In the genomic region with DNA sequence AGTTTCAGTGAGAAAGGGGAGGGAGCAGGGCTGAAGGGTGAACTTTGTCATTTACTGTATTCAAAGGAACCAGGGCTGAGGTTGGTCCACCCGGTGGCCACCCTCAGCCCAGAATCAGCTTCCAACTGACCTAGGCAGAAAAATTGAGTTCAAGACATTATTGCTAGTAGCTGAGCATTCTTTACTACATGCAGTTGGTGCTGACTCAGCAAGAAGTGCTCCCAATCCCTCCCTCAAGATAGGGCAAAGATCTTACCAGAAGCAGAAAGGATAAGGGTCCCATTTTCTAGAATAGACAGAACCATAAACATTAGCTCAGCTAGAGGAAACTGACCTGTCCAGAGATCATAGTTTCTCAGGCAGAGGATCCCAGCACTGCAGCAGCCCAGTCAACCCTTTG, we compare ENCODE assay signal across 13 mouse cellular contexts. TPM values are rescaled to one million over a fixed set of nuclear protein-coding genes. Genes with fewer than 3 reads are reported as not detected.
DNase-seq lines count a peak whose midpoint lies in the region; ATAC-seq and TF ChIP-seq lines count a peak whose summit lies in the region.
"Had no signal": no experiment of that assay in that cellular context is flagged by ENCODE, and none has a peak within 500 bp of the region (broad histone marks: within the 10 kb centered on the region; RNA-seq: fewer than 3 reads in every experiment).

No protein-coding gene starts in this region.

- no peak overlapping the region for H3K4me2 ChIP-seq in forebrain, embryonic 12.5 days
- H3K4me2 ChIP-seq in forebrain, embryonic 16.5 days (ENCODE audit: low read length), result no peak overlapping the region
- peak overlapping the region; percentile 98 for H3K4me2 ChIP-seq in hindbrain, embryonic 14.5 days (replicated peaks)

- H3K9me3 ChIP-seq in forebrain, embryonic 12.5 days, result no peaks in the 10 kb centered on the region
- no peaks in the 10 kb centered on the region for H3K9me3 ChIP-seq in forebrain, embryonic 16.5 days (ENCODE audit: control insufficient read depth, low read length)
- no peaks in the 10 kb centered on the region for H3K9me3 ChIP-seq in hindbrain, embryonic 14.5 days (ENCODE audit: control insufficient read depth, low read length)

- H3K36me3 ChIP-seq in forebrain, embryonic 12.5 days (replicated peaks), result no peaks in the 10 kb centered on the region
- H3K36me3 ChIP-seq in forebrain, embryonic 16.5 days (ENCODE audit: control insufficient read depth, insufficient read depth), result no peaks in the 10 kb centered on the region
- H3K36me3 ChIP-seq in hindbrain, embryonic 14.5 days (replicated peaks; ENCODE audit: control insufficient read depth, insufficient read depth), result no peaks in the 10 kb centered on the region
- H3K36me3 ChIP-seq in small intestine, adult 2 months (ENCODE audit: control insufficient read depth, insufficient read depth, low read length), result no peaks in the 10 kb centered on the region

- H3K27ac ChIP-seq in forebrain, embryonic 12.5 days, result no peak overlapping the region
- no peak overlapping the region for H3K27ac ChIP-seq in forebrain, embryonic 16.5 days (ENCODE audit: low read length)
- H3K27ac ChIP-seq in hindbrain, embryonic 14.5 days, result no peak overlapping the region
- no peak overlapping the region for H3K27ac ChIP-seq in small intestine, adult 2 months (ENCODE audit: insufficient read depth, low read depth, low read length)

- peaks cover 51% of the 10 kb centered on the region for H3K27me3 ChIP-seq in forebrain, embryonic 12.5 days
- H3K27me3 ChIP-seq in forebrain, embryonic 16.5 days (replicated peaks; ENCODE audit: control insufficient read depth, insufficient read depth, low read length), result peaks cover 26% of the 10 kb centered on the region
- peaks cover 32% of the 10 kb centered on the region for H3K27me3 ChIP-seq in hindbrain, embryonic 14.5 days (ENCODE audit: control insufficient read depth, insufficient read depth, low read length)
- peaks cover 29% of the 10 kb centered on the region for H3K27me3 ChIP-seq in small intestine, adult 2 months (ENCODE audit: control insufficient read depth, insufficient read depth, low read length)

- intact Hi-C loops in left cerebral cortex, postnatal 25 days (cut with DNase I), result no loop called here

- H3K4me3 ChIP-seq in forebrain, embryonic 12.5 days (replicated peaks), result peak overlapping the region; percentile 51; the same call in 1 of the 2 replicates
- H3K4me3 ChIP-seq in forebrain, embryonic 16.5 days (replicated peaks; ENCODE audit: low read length), result no peak overlapping the region
- peak overlapping the region; percentile 25 for H3K4me3 ChIP-seq in lung, adult 2 months (replicated peaks; ENCODE audit: extremely low read depth, low read depth, low read length)
- H3K4me3 ChIP-seq in hindbrain, embryonic 14.5 days (replicated peaks; ENCODE audit: low read length), result no peak overlapping the region
- H3K4me3 ChIP-seq in small intestine, adult 2 months (ENCODE audit: low read depth, low read length), result 0 out of 2 replicates have a peak overlapping the region, but pooled peaks have one; percentile 23
- H3K4me3 ChIP-seq: erythroblast, embryonic 14.5 days had no signal

- no peak for TF ChIP-seq CTCF in lung, adult 2 months (IDR thresholded peaks at IDR 0.05; ENCODE audit: insufficient read depth, low read length)
- TF ChIP-seq CTCF in small intestine, adult 2 months (IDR thresholded peaks at IDR 0.05; ENCODE audit: extremely low read depth, insufficient read length, insufficient replicate concordance, low read depth, low read length), result no peak

- no peak for DNase-seq in lung, adult 2 months
- no peak for DNase-seq in lung, postnatal 36 days
- DNase-seq in hindbrain, embryonic 14.5 days (ENCODE audit: low spot score), result no peak
- DNase-seq in left cerebral cortex, adult 18-20 months (ENCODE audit: low spot score in 2 of 2), result no peak
- DNase-seq in left cerebral cortex, postnatal 25 days (ENCODE audit: low spot score in 2 of 2), result no peak
- DNase-seq: heart, adult 11 months; kidney, adult 8-10 months; right cerebral cortex, adult 18-20 months had no signal

- ATAC-seq in forebrain, embryonic 12.5 days (ENCODE audit: low FRiP score), result no peak
- ATAC-seq in forebrain, embryonic 16.5 days, result no peak
- ATAC-seq in hindbrain, embryonic 14.5 days (ENCODE audit: low FRiP score), result no peak

- no peak for TF ChIP-seq POLR2A in lung, adult 2 months (IDR thresholded peaks at IDR 0.05; ENCODE audit: borderline replicate concordance, extremely low read depth, low read depth, low read length)
- no peak for TF ChIP-seq POLR2A in small intestine, adult 2 months (IDR thresholded peaks at IDR 0.05; ENCODE audit: low read depth, low read length)

- H3K4me1 ChIP-seq in forebrain, embryonic 12.5 days, result peaks cover 11% of the 10 kb centered on the region
- peaks cover 10% of the 10 kb centered on the region for H3K4me1 ChIP-seq in forebrain, embryonic 16.5 days (replicated peaks; ENCODE audit: control insufficient read depth, insufficient read depth, low read length)
- no peaks in the 10 kb centered on the region for H3K4me1 ChIP-seq in lung, adult 2 months (ENCODE audit: control insufficient read depth, insufficient read depth, low read length)
- H3K4me1 ChIP-seq in hindbrain, embryonic 14.5 days (replicated peaks; ENCODE audit: control insufficient read depth, insufficient read depth, low read length), result 0 out of 2 replicates have a peak, but pooled peaks cover 12% of the 10 kb centered on the region
- H3K4me1 ChIP-seq in small intestine, adult 2 months (ENCODE audit: control insufficient read depth, insufficient read depth, insufficient read length, low read length), result peaks cover 7% of the 10 kb centered on the region; the same call in 1 of the 2 replicates

- 29% methylated on average over 1 of the region's 1 CpGs for WGBS in forebrain, embryonic 12.5 days
- WGBS in forebrain, embryonic 16.5 days, result 16% methylated on average over 1 of the region's 1 CpGs
- WGBS in lung, adult 2 months, result 12% methylated on average over 1 of the region's 1 CpGs
- 16% methylated on average over 1 of the region's 1 CpGs for WGBS in hindbrain, embryonic 14.5 days
- WGBS in small intestine, adult 2 months, result 25% methylated on average over 1 of the region's 1 CpGs

- no peak overlapping the region for H3K9ac ChIP-seq in forebrain, embryonic 12.5 days
- no peak overlapping the region for H3K9ac ChIP-seq in forebrain, embryonic 16.5 days (replicated peaks; ENCODE audit: low read depth, low read length)
- H3K9ac ChIP-seq in hindbrain, embryonic 14.5 days, result no peak overlapping the region

RNA-seq across cellular contexts. Expression of a gene that starts 1.9 kb away (rescaled TPM):
- 0.54 and 0.60 TPM in 2 replicates for polyA plus RNA-seq in forebrain, embryonic 12.5 days (2016; fragmentation: Nextera tagmentation; extraction: Ambion mirVana)
- polyA plus RNA-seq in forebrain, embryonic 16.5 days (2015; fragmentation: Nextera tagmentation; extraction: Ambion mirVana), result 1.6 and 1.7 TPM in 2 replicates
- polyA plus RNA-seq in lung, adult 2 months (2012; rRNA removed), result 8.6 and 11.8 TPM in 2 replicates
- 2.0 and 3.0 TPM in 2 replicates for polyA plus RNA-seq in hindbrain, embryonic 14.5 days (2014; fragmentation: Nextera tagmentation; extraction: Ambion mirVana)
- polyA plus RNA-seq in small intestine, adult 2 months (2012; rRNA removed), result 0.74 and 1.4 TPM in 2 replicates
- 1 to 10 TPM; 4.1 to 4.5 TPM for total RNA-seq in left cerebral cortex, adult 18-20 months (2021)
- 1 to 10 TPM; 4.7 to 5.0 TPM for total RNA-seq in left cerebral cortex, postnatal 25 days (2021)
- total RNA-seq: megakaryocyte, adult 5-6 weeks had no signal
- polyA plus RNA-seq: erythroblast, embryonic 14.5 days had no signal

RNA-seq across cellular contexts. Expression of a gene that starts 22.0 kb away (rescaled TPM):
- 7.1 and 7.2 TPM in 2 replicates for polyA plus RNA-seq in forebrain, embryonic 12.5 days (2016; fragmentation: Nextera tagmentation; extraction: Ambion mirVana)
- 3.4 and 4.4 TPM in 2 replicates for polyA plus RNA-seq in forebrain, embryonic 16.5 days (2015; fragmentation: Nextera tagmentation; extraction: Ambion mirVana)
- 26.6 and 29.6 TPM in 2 replicates for polyA plus RNA-seq in lung, adult 2 months (2012; rRNA removed)
- polyA plus RNA-seq in hindbrain, embryonic 14.5 days (2014; fragmentation: Nextera tagmentation; extraction: Ambion mirVana), result 4.6 and 4.8 TPM in 2 replicates
- polyA plus RNA-seq in small intestine, adult 2 months (2012; rRNA removed), result 4.0 and 4.6 TPM in 2 replicates
- 1 to 10 TPM; 5.1 to 5.6 TPM for total RNA-seq in left cerebral cortex, adult 18-20 months (2021)
- 1 to 10 TPM; 6.0 TPM for total RNA-seq in left cerebral cortex, postnatal 25 days (2021)
- polyA plus RNA-seq: erythroblast, embryonic 14.5 days had no signal

Comparison
In these comparisons a context has a peak if more than half of its experiments do, and no peak if none do; other contexts are left out.
1. H3K4me3 ChIP-seq: peak in forebrain, embryonic 12.5 days (single experiment), lung, adult 2 months (single experiment) and small intestine, adult 2 months (single experiment); none in forebrain, embryonic 16.5 days (single experiment) and hindbrain, embryonic 14.5 days (single experiment).